Mouse (Mus musculus) forebrain, embryonic 12.5 days (tissue): ENCODE results near the gene Emb. TPM values are rescaled to one million over a fixed set of nuclear protein-coding genes. Genes with fewer than 3 reads are reported as not detected.
A peak's percentile ranks its signal among the peaks of the same experiment; 100 is the strongest.

ENCODE experiments used
- ATAC-seq: fragments of 200-750 bp; cut with Nextera tagmentation; 2 replicates; pipeline ENCODE4 v1.8.0; 2017; ENCODE audit warnings: moderate TSS enrichment; ENCODE audit not compliant: low FRiP score
- H3K27ac ChIP-seq: fragments of 300-500 bp; sonication (generic); 2 replicates; pipeline ENCODE4 v1.5.1; 2016; ENCODE audit warnings: mild to moderate bottlenecking
- H3K27me3 ChIP-seq: fragments of 300-500 bp; sonication (generic); 2 replicates; pipeline ENCODE4 v1.6.1; 2016; ENCODE audit warnings: mild to moderate bottlenecking
- H3K36me3 ChIP-seq: fragments of 300-500 bp; sonication (generic); replicated peaks from 2 replicates; pipeline ENCODE4 v1.6.1; 2016; ENCODE audit warnings: mild to moderate bottlenecking
- H3K4me1 ChIP-seq: fragments of 300-500 bp; sonication (generic); 2 replicates; pipeline ENCODE4 v1.6.1; 2016
- H3K4me2 ChIP-seq: fragments of 300-500 bp; sonication (generic); 2 replicates; pipeline ENCODE4 v1.6.1; 2016; ENCODE audit warnings: mild to moderate bottlenecking, moderate library complexity
- H3K4me3 ChIP-seq: fragments of 300-500 bp; sonication (generic); replicated peaks from 2 replicates; pipeline ENCODE4 v1.5.1; 2016; ENCODE audit warnings: mild to moderate bottlenecking
- H3K9ac ChIP-seq: fragments of 300-500 bp; sonication (generic); 2 replicates; pipeline ENCODE4 v1.6.1; 2016; ENCODE audit warnings: mild to moderate bottlenecking
- H3K9me3 ChIP-seq: fragments of 300-500 bp; sonication (generic); 2 replicates; pipeline ENCODE4 v1.6.1; 2016
- WGBS: fragments of 180-500 bp; shearing (Covaris S2); methylation state at CpG from one replicate; pipeline ENCODE4 v1.1.7; 2016; 5-methylcytosine and 5-hydroxymethylcytosine counted together
- polyA plus RNA-seq: library from polyadenylated mRNA; unstranded; fragments of >200 nt; fragmentation: Nextera tagmentation; extraction: Ambion mirVana; gene quantifications from 2 replicates; pipeline ENCODE4 v1.2.1, GENCODE M21; 2016

Emb gene
- polyA plus RNA-seq, 1 experiment from 2014 or later: 22.5 TPM

DNA sequence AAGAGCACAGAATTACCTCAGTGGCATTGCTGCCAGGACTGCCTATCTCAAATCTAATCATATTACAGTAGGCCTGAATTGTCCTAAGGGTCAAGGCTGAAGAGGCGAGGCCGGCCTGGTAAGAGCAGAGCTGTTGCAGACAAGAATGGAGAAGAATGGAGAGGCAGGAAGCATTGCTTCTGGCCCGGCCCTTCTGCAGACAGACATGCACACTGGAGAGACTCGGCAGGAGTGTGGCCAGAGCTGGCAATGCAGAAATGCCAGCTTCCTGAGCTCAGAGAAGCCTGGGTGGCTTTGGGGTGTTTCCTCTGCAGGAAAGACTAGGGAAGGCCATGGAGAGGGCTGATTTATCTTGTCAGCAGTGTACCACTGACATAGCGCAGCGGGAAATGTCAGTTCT lies 17.2 kb downstream of the Emb start:
- Histone ChIP-seq H3K27me3 (no peaks in the 10 kb centered on the region), H3K9me3 (no peaks in the 10 kb centered on the region), H3K27ac (no peak overlapping the region), H3K4me2 (no peak overlapping the region), H3K4me3 (no peak overlapping the region), H3K4me1 (peaks cover 8% of the 10 kb centered on the region; the same call in 1 of the 2 replicates), H3K36me3 (no peaks in the 10 kb centered on the region), H3K9ac (no peak overlapping the region)
- ATAC-seq: no peak
- 84% methylated on average over 6 of the region's 6 CpGs for WGBS

DNA sequence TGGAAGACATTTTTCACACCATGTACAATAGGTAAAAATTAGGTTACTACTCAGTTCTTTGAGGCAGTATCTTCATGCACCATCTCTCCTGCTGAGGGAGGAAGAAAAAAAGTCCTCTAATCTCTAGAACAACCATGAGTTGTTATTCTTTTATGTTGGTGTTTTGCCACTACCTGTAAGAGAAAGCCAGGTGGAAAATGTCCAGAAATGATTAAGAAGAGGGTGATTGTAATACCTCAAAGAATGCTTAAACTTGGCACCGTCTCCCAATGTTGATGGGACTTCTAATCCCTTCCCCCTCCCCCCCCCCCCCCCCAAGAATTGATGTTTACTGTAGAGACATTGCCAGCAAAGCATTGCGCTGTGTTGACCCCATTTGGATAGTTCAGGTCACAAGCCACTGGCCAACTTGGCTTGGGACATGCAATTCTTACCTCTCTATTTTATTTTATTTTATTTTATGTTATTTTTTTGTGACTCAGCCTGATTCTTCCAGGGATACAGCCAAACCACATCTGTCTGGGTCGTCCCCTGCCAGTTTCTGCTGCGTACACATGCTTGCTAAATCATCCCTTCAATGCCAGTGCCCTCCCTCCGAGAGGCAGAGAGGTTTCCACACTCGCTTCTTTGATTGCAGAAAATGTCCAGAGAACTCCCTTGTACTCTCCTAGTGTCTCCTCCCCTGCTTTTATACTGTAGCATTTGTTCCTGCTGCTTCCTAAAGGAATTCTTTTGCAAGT lies 22.2 kb downstream of the Emb start:
- WGBS: 89% methylated on average over 6 of the region's 6 CpGs
- Histone ChIP-seq H3K4me3 (no peak overlapping the region), H3K4me1 (peaks cover 3% of the 10 kb centered on the region), H3K27me3 (no peaks in the 10 kb centered on the region), H3K4me2 (no peak overlapping the region), H3K36me3 (no peaks in the 10 kb centered on the region), H3K27ac (no peak overlapping the region), H3K9me3 (no peaks in the 10 kb centered on the region), H3K9ac (no peak overlapping the region)
- no peak for ATAC-seq

DNA sequence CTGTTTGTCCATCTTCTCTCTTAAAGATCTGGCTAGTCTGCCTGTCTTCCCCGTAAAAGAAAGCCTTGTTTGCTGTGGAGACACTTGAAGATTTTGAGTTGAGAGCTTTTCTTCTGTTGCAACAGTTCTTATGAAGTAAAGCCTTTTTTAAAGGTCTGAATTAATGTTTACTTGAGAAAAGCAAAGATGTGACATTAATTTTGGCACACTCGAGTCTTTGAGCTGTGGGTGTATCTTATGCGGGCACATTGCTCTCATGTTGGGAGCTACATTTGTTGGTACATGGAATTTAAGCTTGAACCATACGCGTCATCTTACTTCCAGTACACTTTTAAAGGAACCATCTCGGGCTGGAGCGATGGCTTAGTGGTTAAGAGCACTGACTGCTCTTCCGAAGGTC lies 25.5 kb downstream of the Emb start:
- Histone ChIP-seq H3K4me1 (peaks cover 16% of the 10 kb centered on the region), H3K9me3 (no peaks in the 10 kb centered on the region), H3K4me2 (no peak overlapping the region), H3K27me3 (no peaks in the 10 kb centered on the region), H3K36me3 (no peaks in the 10 kb centered on the region), H3K9ac (no peak overlapping the region), H3K27ac (no peak overlapping the region), H3K4me3 (no peak overlapping the region)
- no peak for ATAC-seq
- WGBS: 95% methylated on average over 8 of the region's 8 CpGs

- Histone ChIP-seq H3K27ac (no peak overlapping the region), H3K36me3 (no peaks in the 10 kb centered on the region), H3K27me3 (no peaks in the 10 kb centered on the region), H3K4me1 (peaks cover 16% of the 10 kb centered on the region), H3K4me3 (no peak overlapping the region), H3K9me3 (no peaks in the 10 kb centered on the region), H3K9ac (no peak overlapping the region), H3K4me2 (no peak overlapping the region)
- 67% methylated on average over 7 of the region's 7 CpGs for WGBS
- no peak for ATAC-seq
Measured at GRCm38 (mm10) chr13:117234486-117234885, 26.1 kb downstream of the Emb start.

DNA sequence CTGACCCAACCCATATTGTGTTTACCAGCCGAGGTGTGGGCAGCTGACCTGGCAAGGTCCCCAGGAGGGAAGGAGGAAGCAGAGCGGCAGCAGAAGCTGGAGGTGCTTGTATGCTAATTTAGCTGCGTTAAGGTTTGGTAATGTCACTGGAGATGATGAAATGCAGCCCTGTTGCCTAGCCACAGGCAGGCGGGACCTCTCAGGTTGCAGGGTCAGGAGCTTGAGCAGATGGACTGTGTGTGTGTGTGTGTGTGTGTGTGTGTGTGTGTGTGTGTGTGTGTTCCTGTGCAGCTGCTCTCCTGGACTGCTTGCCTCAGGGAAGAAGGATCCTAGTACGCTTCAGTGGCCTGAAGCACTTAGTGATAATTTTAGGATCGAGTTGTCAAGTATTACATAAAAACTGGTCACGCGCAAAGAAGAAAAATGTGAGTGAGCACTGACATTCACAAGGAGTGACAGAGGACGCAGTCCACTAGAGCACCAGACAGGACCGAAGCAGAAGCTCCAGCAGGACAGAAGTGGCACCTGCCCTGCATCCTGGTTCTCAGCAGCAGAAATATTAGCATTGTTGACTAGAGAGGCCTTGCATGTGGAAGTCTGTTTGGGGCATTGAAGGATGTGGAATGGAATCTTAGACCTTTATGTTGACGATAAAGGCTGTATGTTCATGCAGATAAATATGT lies 27.3 kb downstream of the Emb start:
- 63% methylated on average over 11 of the region's 11 CpGs for WGBS
- H3K4me3 ChIP-seq: no peak overlapping the region
- 0 out of 2 replicates have a peak overlapping the region, but pooled peaks have one; percentile 32 for H3K27ac ChIP-seq
- peaks cover 16% of the 10 kb centered on the region for H3K4me1 ChIP-seq
- no peaks in the 10 kb centered on the region for H3K36me3 ChIP-seq
- H3K9ac ChIP-seq: no peak overlapping the region
- H3K27me3 ChIP-seq: no peaks in the 10 kb centered on the region
- no peak overlapping the region for H3K4me2 ChIP-seq
- no peaks in the 10 kb centered on the region for H3K9me3 ChIP-seq
- peak; percentile 81 for ATAC-seq

GRCm38 (mm10) chr13:117237111-117237510 lies 28.8 kb downstream of the Emb start:
- Histone ChIP-seq H3K36me3 (no peaks in the 10 kb centered on the region), H3K9ac (no peak overlapping the region), H3K27ac (no peak overlapping the region), H3K4me1 (peaks cover 16% of the 10 kb centered on the region), H3K9me3 (no peaks in the 10 kb centered on the region), H3K4me2 (no peak overlapping the region), H3K27me3 (no peaks in the 10 kb centered on the region), H3K4me3 (no peak overlapping the region)
- ATAC-seq: no peak
- 89% methylated on average over 4 of the region's 4 CpGs for WGBS

GRCm38 (mm10) chr13:117242063-117242462 lies 33.7 kb downstream of the Emb start:
- Histone ChIP-seq H3K4me1 (0 out of 2 replicates have a peak, but pooled peaks cover under 1% of the 10 kb centered on the region), H3K4me2 (no peak overlapping the region), H3K36me3 (no peaks in the 10 kb centered on the region), H3K27me3 (no peaks in the 10 kb centered on the region), H3K9me3 (no peaks in the 10 kb centered on the region), H3K27ac (no peak overlapping the region), H3K9ac (no peak overlapping the region), H3K4me3 (no peak overlapping the region)
- ATAC-seq: no peak
- WGBS: 92% methylated on average over 3 of the region's 3 CpGs

- Histone ChIP-seq H3K36me3 (no peaks in the 10 kb centered on the region), H3K9me3 (no peaks in the 10 kb centered on the region), H3K9ac (no peak overlapping the region), H3K4me3 (no peak overlapping the region), H3K4me1 (no peaks in the 10 kb centered on the region), H3K27ac (no peak overlapping the region), H3K27me3 (no peaks in the 10 kb centered on the region), H3K4me2 (no peak overlapping the region)
- 95% methylated on average over 5 of the region's 5 CpGs for WGBS
- ATAC-seq: no peak
Measured at GRCm38 (mm10) chr13:117242621-117243020, 34.3 kb downstream of the Emb start.

DNA sequence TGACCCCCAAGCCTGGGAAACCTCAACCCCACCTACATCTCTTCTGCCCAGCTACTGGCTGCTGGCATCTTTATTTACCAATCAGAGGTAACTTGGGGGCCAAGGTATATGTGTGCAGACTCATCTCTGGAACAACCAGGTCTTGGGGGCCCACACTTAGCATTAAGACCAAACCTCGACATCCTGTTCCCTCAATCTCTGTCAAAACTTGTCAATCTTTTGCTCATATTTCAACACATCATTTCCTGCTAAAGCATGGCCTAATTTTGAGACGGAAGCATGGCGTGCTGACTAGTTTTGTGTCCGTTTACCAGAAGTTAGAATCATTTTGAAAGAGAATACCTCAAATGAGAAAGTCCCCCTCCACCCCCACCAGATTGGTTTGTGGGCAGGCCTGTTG lies 52.4 kb downstream of the Emb start:
- Histone ChIP-seq H3K4me3 (no peak overlapping the region), H3K9me3 (no peaks in the 10 kb centered on the region), H3K9ac (no peak overlapping the region), H3K4me2 (no peak overlapping the region), H3K27ac (no peak overlapping the region), H3K4me1 (no peaks in the 10 kb centered on the region), H3K27me3 (no peaks in the 10 kb centered on the region), H3K36me3 (no peaks in the 10 kb centered on the region)
- WGBS: 94% methylated on average over 4 of the region's 4 CpGs
- ATAC-seq: no peak

GRCm38 (mm10) chr13:117266156-117266555 lies 57.8 kb downstream of the Emb start:
- Histone ChIP-seq H3K27me3 (no peaks in the 10 kb centered on the region), H3K4me2 (no peak overlapping the region), H3K9ac (no peak overlapping the region), H3K9me3 (no peaks in the 10 kb centered on the region), H3K36me3 (peaks cover 8% of the 10 kb centered on the region), H3K27ac (no peak overlapping the region), H3K4me1 (no peaks in the 10 kb centered on the region), H3K4me3 (no peak overlapping the region)
- WGBS: 79% methylated on average over 2 of the region's 2 CpGs
- no peak for ATAC-seq

GRCm38 (mm10) chr13:117267963-117268362 lies 59.6 kb downstream of the Emb start:
- Histone ChIP-seq H3K36me3 (peaks cover 8% of the 10 kb centered on the region), H3K9me3 (no peaks in the 10 kb centered on the region), H3K4me2 (no peak overlapping the region), H3K27ac (no peak overlapping the region), H3K9ac (no peak overlapping the region), H3K4me1 (no peaks in the 10 kb centered on the region), H3K4me3 (no peak overlapping the region), H3K27me3 (no peaks in the 10 kb centered on the region)
- ATAC-seq: no peak
- 93% methylated on average over 14 of the region's 14 CpGs for WGBS

DNA sequence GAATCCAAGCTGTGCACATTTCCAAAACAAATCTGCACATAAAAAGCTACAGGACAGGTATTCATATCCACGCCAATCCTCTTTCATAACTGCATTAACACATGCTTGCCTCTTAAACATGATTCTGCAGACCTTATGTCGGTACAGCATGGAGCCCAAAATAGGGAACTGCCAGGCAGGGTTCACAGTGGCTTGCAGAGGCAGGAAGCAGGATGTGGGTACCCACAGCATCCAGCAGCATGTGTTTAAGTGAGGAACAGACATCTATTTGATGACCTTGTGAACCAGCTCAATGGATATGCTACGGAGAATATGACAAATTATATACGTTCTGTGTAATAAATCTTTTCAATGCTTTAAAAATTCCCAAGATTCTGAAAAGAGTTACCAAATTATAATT lies 75.7 kb downstream of the Emb start:
- Histone ChIP-seq H3K4me2 (no peak overlapping the region), H3K27me3 (no peaks in the 10 kb centered on the region), H3K9ac (no peak overlapping the region), H3K9me3 (no peaks in the 10 kb centered on the region), H3K4me1 (no peaks in the 10 kb centered on the region), H3K4me3 (no peak overlapping the region), H3K27ac (no peak overlapping the region), H3K36me3 (no peaks in the 10 kb centered on the region)
- WGBS: 94% methylated on average over 4 of the region's 4 CpGs
- ATAC-seq: no peak

DNA sequence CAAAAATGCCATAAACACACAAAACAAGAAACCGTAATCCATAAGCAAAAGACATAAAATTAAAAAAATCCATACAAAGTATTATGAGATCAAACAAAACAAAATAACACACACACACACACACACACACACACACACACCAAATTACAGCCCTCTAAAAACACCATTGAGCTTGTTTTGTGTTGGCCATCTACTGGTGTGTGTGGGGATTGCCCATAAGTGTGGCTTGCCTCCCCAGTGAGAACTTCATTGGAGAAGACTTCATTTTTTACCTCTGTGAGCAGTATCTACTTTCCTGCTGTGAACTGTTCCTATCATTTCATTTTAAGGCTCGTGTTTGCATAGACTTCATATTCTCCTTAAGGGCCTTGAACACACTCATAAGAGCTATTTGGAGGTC lies 78.6 kb downstream of the Emb start:
- no peak for ATAC-seq
- Histone ChIP-seq H3K4me2 (no peak overlapping the region), H3K27me3 (no peaks in the 10 kb centered on the region), H3K36me3 (no peaks in the 10 kb centered on the region), H3K27ac (no peak overlapping the region), H3K4me3 (no peak overlapping the region), H3K9me3 (no peaks in the 10 kb centered on the region), H3K4me1 (peaks cover 2% of the 10 kb centered on the region; the same call in 1 of the 2 replicates), H3K9ac (no peak overlapping the region)
- WGBS: 95% methylated on average over 2 of the region's 2 CpGs
